Mouse (Mus musculus): ENCODE data around the gene Trpt1.

Gene Trpt1

DNA sequence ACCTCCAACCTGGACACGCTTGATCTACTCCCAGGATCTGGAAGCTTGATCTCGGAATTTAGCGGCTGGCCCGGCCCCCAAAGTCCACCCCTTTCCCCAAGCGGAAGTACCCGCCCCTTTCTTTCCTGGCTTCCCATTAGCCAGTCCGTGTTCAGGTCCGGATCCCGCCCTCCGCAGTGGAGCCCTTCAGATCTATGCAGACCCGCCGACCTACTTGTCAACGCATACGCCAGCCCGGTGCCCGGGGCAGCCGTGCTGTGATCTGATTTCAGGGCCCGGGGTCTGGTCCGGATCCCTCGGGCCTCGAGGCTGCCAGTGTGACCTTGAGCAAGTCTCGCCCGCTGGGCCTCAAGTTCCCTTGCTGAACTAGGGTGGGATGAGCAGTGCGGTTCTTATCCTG, at the start of gene Trpt1, which contains the start of gene Nudt22:
TSS of gene Trpt1 (plus strand) at position 126 of the 400 bp plus-strand sequence.
TSS of gene Nudt22 (minus strand) at position 112 of the 400 bp plus-strand sequence.
- peak; percentile 69 to 79 for DNase-seq (ENCODE audit: low spot score in 2 of 2)

DNA sequence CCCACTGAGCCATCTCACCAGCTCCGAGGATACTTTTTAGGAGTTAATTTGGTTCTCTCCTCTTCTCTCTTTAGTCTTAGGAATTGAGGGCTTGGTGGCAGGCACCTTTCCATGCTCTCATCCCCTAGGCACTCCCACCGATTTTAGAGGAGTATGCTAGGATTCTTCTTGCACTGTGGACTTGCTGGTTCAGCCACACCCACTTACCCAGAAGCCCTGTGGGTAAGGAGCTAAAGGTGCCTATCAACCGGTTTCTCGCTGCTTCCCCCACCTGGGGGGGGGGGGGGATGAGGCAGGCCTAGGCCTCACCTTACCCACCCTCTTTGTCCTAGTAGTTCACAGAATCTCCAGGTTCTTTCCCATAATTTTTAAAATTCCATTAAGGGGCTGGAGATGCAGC, 48.2 kb upstream of the Trpt1 start:
- DNase-seq (ENCODE audit: low spot score in 2 of 2) = no peak

GRCm38 (mm10) chr19:6948186-6948585, 47.7 kb upstream of the Trpt1 start:
- no peak for DNase-seq (ENCODE audit: low spot score in 2 of 2)

GRCm38 (mm10) chr19:6949532-6949931, 46.4 kb upstream of the Trpt1 start:
- no peak for DNase-seq (ENCODE audit: low spot score in 2 of 2)

- no peak for DNase-seq (ENCODE audit: low spot score in 2 of 2)
Observed at GRCm38 (mm10) chr19:6949951-6950350, 46.0 kb upstream of the Trpt1 start.

- peak in 1 of 2 experiments; percentile 44 for DNase-seq (ENCODE audit: low spot score in 2 of 2)
Observed at GRCm38 (mm10) chr19:6950613-6951153, 45.2 kb upstream of the Trpt1 start.

GRCm38 (mm10) chr19:6951381-6951968, 44.5 kb upstream of the Trpt1 start:
- DNase-seq (ENCODE audit: low spot score in 2 of 2) = peak; percentile 90 to 92

- DNase-seq (ENCODE audit: low spot score in 2 of 2) = peak; percentile 70 to 83
Observed at GRCm38 (mm10) chr19:6951994-6952711, 43.8 kb upstream of the Trpt1 start.

DNA sequence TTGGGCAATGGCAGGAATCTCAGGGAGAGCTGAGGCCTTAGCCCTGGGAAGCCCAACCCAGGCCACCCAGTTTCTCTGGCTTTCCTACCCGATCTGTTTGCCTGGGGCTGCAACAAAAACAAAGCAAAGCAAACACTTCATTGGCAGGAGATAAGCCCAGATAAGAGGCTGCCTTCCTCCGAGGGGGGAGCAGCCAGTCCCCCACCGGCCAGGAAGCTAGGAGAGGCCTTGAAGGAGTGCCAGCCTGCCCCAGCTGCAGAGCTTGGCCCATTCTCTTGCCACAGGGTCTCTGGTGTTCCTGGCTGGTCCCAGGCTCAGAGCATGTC, 43.3 kb upstream of the Trpt1 start:
- no peak for DNase-seq (ENCODE audit: low spot score in 2 of 2)

GRCm38 (mm10) chr19:6954046-6954445, 41.9 kb upstream of the Trpt1 start:
- no peak for DNase-seq (ENCODE audit: low spot score in 2 of 2)

GRCm38 (mm10) chr19:6955424-6955823, 40.5 kb upstream of the Trpt1 start:
- DNase-seq (ENCODE audit: low spot score in 2 of 2) = no peak

- no peak for DNase-seq (ENCODE audit: low spot score in 2 of 2)
Observed at GRCm38 (mm10) chr19:6956461-6956860, 39.5 kb upstream of the Trpt1 start.

DNA sequence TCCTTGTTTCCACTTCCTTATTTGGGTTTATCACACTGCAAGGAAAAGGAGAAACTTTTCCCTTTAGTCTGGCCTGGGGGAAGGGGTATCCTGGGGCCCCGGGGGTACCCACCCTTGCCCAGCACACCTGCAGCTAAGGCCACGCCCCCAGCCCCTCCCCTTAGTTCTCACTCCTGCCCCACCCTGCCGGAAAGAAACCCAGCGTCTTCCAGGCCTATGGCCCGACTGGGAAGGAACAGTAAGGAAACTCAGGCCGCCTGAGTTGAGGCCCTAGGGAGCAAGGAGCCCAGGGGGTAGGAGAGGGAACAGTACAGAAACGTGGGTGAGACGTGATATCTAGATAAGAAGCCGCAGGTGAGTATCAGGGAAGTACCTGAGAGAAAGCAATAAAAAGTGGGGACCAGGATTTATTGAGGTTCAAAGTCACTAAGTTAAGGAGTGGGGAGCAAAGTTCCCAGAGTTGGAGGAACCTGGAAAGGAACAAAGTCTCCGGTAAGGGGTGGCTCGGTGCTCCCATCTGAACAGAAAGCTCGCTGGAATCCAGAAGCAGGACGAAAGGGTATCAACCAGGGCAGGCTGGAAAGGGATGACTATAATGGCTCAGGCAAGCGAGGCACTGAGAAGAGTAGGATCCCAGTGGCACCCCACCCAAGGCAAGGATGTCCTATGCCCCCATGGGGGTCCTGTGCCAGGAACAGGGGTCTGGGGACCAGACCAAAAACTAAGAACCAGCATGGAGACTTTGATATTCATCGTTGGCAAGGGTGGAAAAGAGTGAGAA, 27.2 kb upstream of the Trpt1 start:
- no peak for DNase-seq (ENCODE audit: low spot score in 2 of 2)

DNA sequence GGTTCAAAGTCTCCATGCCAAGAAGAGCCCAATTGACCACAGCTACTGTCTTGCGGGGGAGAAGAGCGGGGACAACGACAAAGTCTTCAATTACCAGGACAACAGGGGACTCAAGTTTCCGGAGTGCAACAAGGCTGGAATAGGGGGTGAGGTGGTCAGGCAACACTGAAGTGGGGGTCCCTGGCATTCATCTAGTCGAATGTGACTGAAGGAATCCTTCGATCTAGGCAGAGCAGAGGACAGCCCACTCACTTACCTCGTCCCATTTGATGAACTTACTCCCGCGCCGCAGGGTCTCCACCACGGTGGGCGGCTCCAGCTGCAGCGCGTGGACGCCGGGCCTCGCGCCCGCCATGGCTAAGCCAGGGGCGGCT, 26.7 kb upstream of the Trpt1 start:
- no peak for DNase-seq (ENCODE audit: low spot score in 2 of 2)

GRCm38 (mm10) chr19:6969665-6970381, 26.1 kb upstream of the Trpt1 start:
- DNase-seq (ENCODE audit: low spot score in 2 of 2) = no peak

- no peak for DNase-seq (ENCODE audit: low spot score in 2 of 2)
Observed at GRCm38 (mm10) chr19:6970460-6971085, 25.4 kb upstream of the Trpt1 start.

DNA sequence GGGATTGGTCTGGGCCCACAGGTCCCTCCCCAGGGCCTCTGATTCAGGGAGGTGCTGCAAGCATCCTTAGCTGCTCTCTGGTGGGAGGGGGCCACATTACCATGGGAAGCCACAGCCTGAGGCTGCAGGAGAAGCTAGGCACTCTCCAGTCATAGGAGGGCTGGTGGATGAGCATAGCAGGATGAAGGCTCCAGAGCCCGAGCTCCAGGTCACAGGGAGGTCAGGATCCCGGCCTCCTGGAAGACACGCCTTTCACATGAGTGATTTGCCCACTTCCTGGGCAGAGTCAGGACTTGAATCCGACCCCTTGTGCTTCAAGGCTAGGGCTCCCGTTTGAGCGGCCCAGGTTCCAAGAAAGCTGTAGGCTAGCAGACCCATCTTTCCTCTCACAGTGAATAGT, 24.3 kb upstream of the Trpt1 start:
- no peak for DNase-seq (ENCODE audit: low spot score in 2 of 2)

DNA sequence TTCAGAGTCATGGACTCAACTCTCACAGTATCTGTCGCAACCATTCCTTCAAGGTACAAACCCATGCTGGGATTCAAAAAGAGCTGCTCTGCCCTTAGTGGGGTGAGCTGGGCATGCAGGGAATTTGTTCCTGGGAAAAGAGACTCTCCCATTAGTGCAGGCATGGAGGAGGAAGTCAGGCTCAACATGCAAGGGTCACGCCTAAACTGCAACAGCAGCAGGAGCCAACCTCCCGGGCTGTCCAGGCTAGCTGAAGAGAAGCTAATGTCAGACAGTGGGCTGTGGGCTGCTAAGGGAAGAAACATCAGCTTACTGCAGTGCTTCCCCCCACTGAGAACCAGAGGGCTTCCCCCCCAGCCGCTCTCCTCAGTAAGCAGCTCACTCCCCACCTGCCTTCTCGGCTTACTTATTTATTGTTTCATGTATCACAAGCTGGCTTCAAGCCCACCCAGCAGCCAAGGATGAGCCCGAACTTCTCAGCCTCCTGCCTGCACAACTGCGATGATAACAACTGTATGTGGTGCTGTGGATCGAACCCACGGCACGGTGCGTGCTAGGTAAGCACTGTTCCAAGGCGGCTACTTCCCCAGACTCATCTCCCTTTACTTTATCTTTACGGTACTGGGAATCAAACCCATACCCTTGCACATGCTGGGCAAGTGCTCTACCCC, 23.5 kb upstream of the Trpt1 start:
- DNase-seq (ENCODE audit: low spot score in 2 of 2) = no peak

- DNase-seq (ENCODE audit: low spot score in 2 of 2) = no peak
Observed at GRCm38 (mm10) chr19:6973581-6974190, 22.2 kb upstream of the Trpt1 start.
